Mouse (Mus musculus) thymus, adult 2 months (tissue): ENCODE data around the gene Car6.

Source experiments
- CTCF ChIP-seq: fragments of 200-500 bp; IDR thresholded peaks from 2 replicates; pipeline ENCODE4 v1.5.1; 2012; ENCODE audit warnings: mild to moderate bottlenecking, control low read depth, low read length, moderate library complexity, borderline replicate concordance; ENCODE audit not compliant: control insufficient read depth, poor library complexity, insufficient read depth; ENCODE audit errors: extremely low read depth
- POLR2A ChIP-seq: fragments of 200-500 bp; IDR thresholded peaks from 2 replicates; pipeline ENCODE4 v1.6.1; 2012; ENCODE audit warnings: mild to moderate bottlenecking, low read length, control low read depth, moderate library complexity; ENCODE audit not compliant: control insufficient read depth, poor library complexity, insufficient read depth; ENCODE audit errors: extremely low read depth

DNA sequence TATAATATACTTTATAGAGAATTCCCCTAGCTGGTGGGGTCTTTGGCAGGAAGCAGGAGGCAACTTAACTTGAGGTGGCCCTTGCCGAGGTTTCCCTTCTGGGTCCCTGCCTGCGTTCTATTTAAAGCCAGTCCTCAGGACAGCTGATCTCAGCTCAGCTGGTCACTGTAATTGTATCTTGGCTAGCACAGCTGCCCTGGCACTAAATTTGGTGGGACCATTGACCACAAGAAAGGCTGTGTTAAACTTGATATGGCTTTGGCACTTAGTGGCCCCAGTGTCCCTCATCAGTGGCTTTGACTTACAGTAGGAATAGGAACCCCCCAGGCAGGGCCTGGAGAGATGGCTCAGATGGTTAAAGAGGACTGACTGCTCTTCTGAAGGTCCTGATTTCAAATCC, 44.7 kb upstream of the Car6 start:
- TF ChIP-seq CTCF (no peak), POLR2A (no peak)
